Mouse (Mus musculus) liver, embryonic 11.5 days (tissue): ENCODE measurements around the gene Epha4. TPM values are rescaled to one million over a fixed set of nuclear protein-coding genes. Genes with fewer than 3 reads are reported as not detected.
A peak's percentile ranks its signal among the peaks of the same experiment; 100 is the strongest.

Experiments
- ATAC-seq: fragments of 200-750 bp; cut with Nextera tagmentation; replicated peaks from 2 replicates; pipeline ENCODE4 v1.8.0; 2017; ENCODE audit warnings: moderate number of reproducible peaks, mild to moderate bottlenecking, moderate TSS enrichment, moderate library complexity; ENCODE audit not compliant: low FRiP score
- DNase-seq: peaks from one replicate; pipeline ENCODE4 v3.0.0-alpha.2; 2017; ENCODE audit warnings: low spot score
- H3K27ac ChIP-seq: fragments of 300-500 bp; sonication (generic); 2 replicates; pipeline ENCODE4 v1.5.1; 2014; ENCODE audit warnings: mild to moderate bottlenecking, low read depth, low read length, control low read depth
- H3K27me3 ChIP-seq: fragments of 300-500 bp; sonication (generic); replicated peaks from 2 replicates; pipeline ENCODE4 v1.6.1; 2014; ENCODE audit warnings: low read length, mixed read lengths; ENCODE audit not compliant: control insufficient read depth, insufficient read depth
- H3K36me3 ChIP-seq: fragments of 300-500 bp; sonication (generic); 2 replicates; pipeline ENCODE4 v1.6.1; 2014; ENCODE audit warnings: mild to moderate bottlenecking, low read length, moderate library complexity, mixed read lengths; ENCODE audit not compliant: control insufficient read depth, insufficient read depth
- H3K4me1 ChIP-seq: fragments of 300-500 bp; sonication (generic); replicated peaks from 2 replicates; pipeline ENCODE4 v1.6.1; 2014; ENCODE audit warnings: low read length, mixed read lengths; ENCODE audit not compliant: control insufficient read depth, insufficient read depth
- H3K4me2 ChIP-seq: fragments of 300-500 bp; sonication (generic); 2 replicates; pipeline ENCODE4 v1.6.1; 2014; ENCODE audit warnings: mild to moderate bottlenecking, control low read depth, moderate library complexity
- H3K4me3 ChIP-seq: fragments of 300-500 bp; sonication (generic); 2 replicates; pipeline ENCODE4 v1.5.1; 2014; ENCODE audit warnings: low read depth, low read length, control low read depth
- H3K9ac ChIP-seq: fragments of 300-500 bp; sonication (generic); 2 replicates; pipeline ENCODE4 v1.6.1; 2014; ENCODE audit warnings: low read depth, low read length, control low read depth
- H3K9me3 ChIP-seq: fragments of 300-500 bp; sonication (generic); 2 replicates; pipeline ENCODE4 v1.6.1; 2016; ENCODE audit warnings: low read length, inconsistent platforms, mixed read lengths; ENCODE audit not compliant: control insufficient read depth
- WGBS: fragments of 180-500 bp; shearing (Covaris S2); extraction: QIAGEN DNeasy Blood & Tissue Kit; methylation state at CpG from one replicate; pipeline ENCODE4 v1.1.7; 2014; 5-methylcytosine and 5-hydroxymethylcytosine counted together
- polyA plus RNA-seq: library from polyadenylated mRNA; unstranded; fragments of >200 nt; fragmentation: Nextera tagmentation; extraction: Ambion mirVana; gene quantifications from 2 replicates; pipeline ENCODE4 v1.2.1, GENCODE M21; 2014

Epha4 gene
- polyA plus RNA-seq, 1 experiment from 2014 or later: 5.6 TPM

DNA sequence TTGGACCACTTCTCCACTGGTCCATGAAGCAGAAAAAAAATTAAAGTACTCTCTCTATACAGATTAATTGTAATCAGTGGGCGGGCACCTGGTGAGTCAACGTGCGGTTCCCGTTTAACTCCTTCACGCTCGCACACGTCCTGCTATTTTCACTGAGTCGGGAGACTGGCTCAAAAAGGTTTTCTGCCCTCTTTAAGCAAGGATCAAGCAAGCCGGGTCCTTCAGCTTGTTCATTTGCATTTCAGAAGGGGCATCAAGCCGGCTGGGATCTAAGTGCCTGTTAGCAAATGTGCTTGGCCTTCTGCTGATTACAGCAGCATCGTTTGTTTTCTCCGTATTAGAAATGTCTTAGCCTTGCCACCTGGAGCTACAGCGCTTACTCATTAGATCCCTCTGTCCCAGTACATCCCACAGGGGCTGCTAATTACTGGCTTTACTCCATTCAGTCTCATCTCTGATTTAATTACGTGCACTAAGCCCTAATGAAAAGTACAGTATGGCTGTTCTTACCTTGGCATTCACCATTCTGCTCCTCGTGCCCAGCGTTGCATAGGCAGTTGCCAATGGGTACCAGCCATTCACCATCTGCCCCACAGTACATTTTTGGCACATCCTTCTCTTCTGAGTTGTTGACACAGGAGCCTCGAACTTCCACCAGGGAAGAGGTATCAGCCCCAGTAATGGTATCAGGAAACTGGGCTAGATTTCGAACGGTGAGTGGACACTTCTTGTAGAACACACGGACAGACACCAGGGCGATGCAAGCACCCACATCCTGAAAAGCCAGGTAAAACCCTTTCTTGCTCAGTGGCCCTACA, 8.6 kb downstream of the Epha4 start:
- Histone ChIP-seq H3K36me3 (no peaks in the 10 kb centered on the region), H3K4me1 (no peaks in the 10 kb centered on the region), H3K9me3 (no peaks in the 10 kb centered on the region), H3K27ac (no peak overlapping the region), H3K4me3 (no peak overlapping the region), H3K4me2 (no peak overlapping the region), H3K27me3 (no peaks in the 10 kb centered on the region), H3K9ac (no peak overlapping the region)
- 63% methylated on average over 21 of the region's 21 CpGs for WGBS
- DNase-seq (no peak), ATAC-seq (no peak)

- H3K27ac ChIP-seq: no peak overlapping the region
- H3K9ac ChIP-seq: no peak overlapping the region
- ATAC-seq (no peak), DNase-seq (no peak)
- H3K4me1 ChIP-seq: no peaks in the 10 kb centered on the region
- WGBS: 84% methylated on average over 8 of the region's 8 CpGs
- H3K36me3 ChIP-seq: no peaks in the 10 kb centered on the region
- no peaks in the 10 kb centered on the region for H3K9me3 ChIP-seq
- H3K27me3 ChIP-seq: no peaks in the 10 kb centered on the region
- H3K4me3 ChIP-seq: no peak overlapping the region
- no peak overlapping the region for H3K4me2 ChIP-seq
Measured at GRCm38 (mm10) chr1:77505263-77505662, 9.6 kb downstream of the Epha4 start.

GRCm38 (mm10) chr1:77504813-77505212, 10.1 kb downstream of the Epha4 start:
- Histone ChIP-seq H3K9ac (no peak overlapping the region), H3K36me3 (no peaks in the 10 kb centered on the region), H3K9me3 (no peaks in the 10 kb centered on the region), H3K4me3 (no peak overlapping the region), H3K4me2 (no peak overlapping the region), H3K4me1 (no peaks in the 10 kb centered on the region), H3K27ac (no peak overlapping the region), H3K27me3 (no peaks in the 10 kb centered on the region)
- 55% methylated on average over 2 of the region's 2 CpGs for WGBS
- ATAC-seq: no peak
- DNase-seq: no peak

- no peaks in the 10 kb centered on the region for H3K36me3 ChIP-seq
- H3K27ac ChIP-seq: no peak overlapping the region
- no peaks in the 10 kb centered on the region for H3K9me3 ChIP-seq
- no peak overlapping the region for H3K9ac ChIP-seq
- H3K4me1 ChIP-seq: no peaks in the 10 kb centered on the region
- WGBS: 78% methylated on average over 8 of the region's 8 CpGs
- DNase-seq (no peak), ATAC-seq (no peak)
- no peaks in the 10 kb centered on the region for H3K27me3 ChIP-seq
- no peak overlapping the region for H3K4me3 ChIP-seq
- no peak overlapping the region for H3K4me2 ChIP-seq
Measured at GRCm38 (mm10) chr1:77503711-77504181, 11.1 kb downstream of the Epha4 start.

- ATAC-seq: no peak
- no peak overlapping the region for H3K9ac ChIP-seq
- no peak overlapping the region for H3K27ac ChIP-seq
- H3K4me3 ChIP-seq: no peak overlapping the region
- H3K9me3 ChIP-seq: no peaks in the 10 kb centered on the region
- no peaks in the 10 kb centered on the region for H3K36me3 ChIP-seq
- DNase-seq: no peak
- H3K27me3 ChIP-seq: no peaks in the 10 kb centered on the region
- no peak overlapping the region for H3K4me2 ChIP-seq
- WGBS: 54% methylated on average over 11 of the region's 11 CpGs
- H3K4me1 ChIP-seq: no peaks in the 10 kb centered on the region
Measured at GRCm38 (mm10) chr1:77502554-77503119, 12.3 kb downstream of the Epha4 start.

DNA sequence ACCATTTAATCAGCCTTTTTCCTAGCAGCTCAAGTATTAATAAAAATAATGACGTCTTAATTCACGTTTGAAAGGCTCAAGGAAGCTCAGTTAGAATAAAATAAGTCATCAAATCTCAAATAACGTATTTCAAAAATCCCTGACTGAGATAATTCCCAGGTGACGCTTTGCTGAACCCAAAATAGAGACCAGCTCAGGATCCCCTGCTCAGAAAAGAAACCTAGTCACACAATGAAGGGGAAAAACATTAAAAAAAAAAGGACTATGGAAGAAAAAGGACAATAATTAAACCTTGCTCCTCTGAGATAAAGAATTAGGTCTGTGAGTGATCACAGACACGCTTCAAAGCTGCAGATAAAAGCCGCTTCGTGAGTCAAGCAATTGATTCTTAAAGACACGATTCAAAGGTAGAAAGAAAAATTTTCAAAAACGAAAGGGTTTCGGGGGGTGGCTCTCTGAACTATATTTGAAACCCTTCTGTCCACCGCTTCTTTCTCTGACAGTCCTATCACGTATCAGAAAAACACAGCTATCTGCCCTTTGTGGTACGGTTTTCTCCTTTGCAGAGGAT, 13.4 kb downstream of the Epha4 start:
- no peak overlapping the region for H3K4me2 ChIP-seq
- H3K27me3 ChIP-seq: no peaks in the 10 kb centered on the region
- H3K9ac ChIP-seq: no peak overlapping the region
- no peaks in the 10 kb centered on the region for H3K36me3 ChIP-seq
- DNase-seq (no peak), ATAC-seq (no peak)
- no peak overlapping the region for H3K4me3 ChIP-seq
- no peaks in the 10 kb centered on the region for H3K4me1 ChIP-seq
- no peaks in the 10 kb centered on the region for H3K9me3 ChIP-seq
- WGBS: 74% methylated on average over 13 of the region's 13 CpGs
- H3K27ac ChIP-seq: no peak overlapping the region

- no peaks in the 10 kb centered on the region for H3K9me3 ChIP-seq
- no peaks in the 10 kb centered on the region for H3K27me3 ChIP-seq
- H3K4me2 ChIP-seq: no peak overlapping the region
- no peak for ATAC-seq
- H3K9ac ChIP-seq: no peak overlapping the region
- no peaks in the 10 kb centered on the region for H3K4me1 ChIP-seq
- no peak for DNase-seq
- no peak overlapping the region for H3K4me3 ChIP-seq
- WGBS: 75% methylated on average over 4 of the region's 4 CpGs
- H3K27ac ChIP-seq: no peak overlapping the region
- no peaks in the 10 kb centered on the region for H3K36me3 ChIP-seq
Measured at GRCm38 (mm10) chr1:77497506-77497905, 17.4 kb downstream of the Epha4 start.

- no peaks in the 10 kb centered on the region for H3K9me3 ChIP-seq
- ATAC-seq (no peak), DNase-seq (peak; percentile 35)
- H3K4me3 ChIP-seq: no peak overlapping the region
- no peak overlapping the region for H3K9ac ChIP-seq
- no peak overlapping the region for H3K27ac ChIP-seq
- H3K4me2 ChIP-seq: peak overlapping the region; percentile 46
- 24% methylated on average over 11 of the region's 11 CpGs for WGBS
- no peaks in the 10 kb centered on the region for H3K4me1 ChIP-seq
- H3K36me3 ChIP-seq: no peaks in the 10 kb centered on the region
- no peaks in the 10 kb centered on the region for H3K27me3 ChIP-seq
Measured at GRCm38 (mm10) chr1:77496468-77497181, 18.3 kb downstream of the Epha4 start.
